Mouse (Mus musculus): Measurements from ENCODE around the gene Fgfr2. TPM values are rescaled to one million over a fixed set of nuclear protein-coding genes. Genes with fewer than 3 reads are reported as not detected.

The Fgfr2 gene
- polyA plus RNA-seq, 1 experiment: 114 TPM

GRCm38 (mm10) chr7:132409890-132410289 is 713.3 kb downstream of the Fgfr2 start:
- no peaks in the 10 kb centered on the region for H3K4me1 ChIP-seq (ENCODE audit: control insufficient read depth, insufficient read depth, low read length)
- H3K4me3 ChIP-seq (replicated peaks; ENCODE audit: extremely low read depth, low read depth, low read length): no peak overlapping the region
- 76% methylated on average over 3 of the region's 3 CpGs for WGBS
- no peak for DNase-seq
- TF ChIP-seq POLR2A (IDR thresholded peaks at IDR 0.05; ENCODE audit: borderline replicate concordance, extremely low read depth, low read depth, low read length) (no peak), CTCF (IDR thresholded peaks at IDR 0.05; ENCODE audit: insufficient read depth, low read length) (no peak)

GRCm38 (mm10) chr7:132402377-132403084 is 720.6 kb downstream of the Fgfr2 start:
- WGBS: 39% methylated on average over 10 of the region's 10 CpGs
- no peak for DNase-seq
- TF ChIP-seq CTCF (IDR thresholded peaks at IDR 0.05; ENCODE audit: insufficient read depth, low read length) (no peak), POLR2A (IDR thresholded peaks at IDR 0.05; ENCODE audit: borderline replicate concordance, extremely low read depth, low read depth, low read length) (no peak)
- H3K4me1 ChIP-seq (ENCODE audit: control insufficient read depth, insufficient read depth, low read length): peaks cover 4% of the 10 kb centered on the region; the same call in 1 of the 2 replicates
- H3K4me3 ChIP-seq (replicated peaks; ENCODE audit: extremely low read depth, low read depth, low read length): no peak overlapping the region

DNA sequence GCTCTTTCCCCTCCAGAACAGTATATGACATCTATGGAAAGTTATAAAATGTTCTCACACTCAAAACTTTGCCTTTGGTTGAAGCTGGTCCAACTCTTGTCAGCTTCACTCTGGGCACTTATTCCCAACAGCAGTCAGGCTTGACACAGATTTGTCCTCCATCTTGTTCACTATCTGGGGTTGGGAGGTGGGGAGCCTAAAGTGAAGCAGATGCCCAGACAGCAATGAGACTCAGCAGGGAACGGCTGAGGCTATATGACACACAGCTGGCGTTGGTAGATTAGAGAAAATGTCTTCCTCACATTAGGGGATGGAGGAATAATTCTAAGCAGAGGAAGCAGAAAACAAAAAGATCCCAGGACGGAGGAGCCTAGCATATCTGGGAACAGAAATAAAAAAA is 724.7 kb downstream of the Fgfr2 start:
- no peak for DNase-seq
- peaks cover 4% of the 10 kb centered on the region; the same call in 1 of the 2 replicates for H3K4me1 ChIP-seq (ENCODE audit: control insufficient read depth, insufficient read depth, low read length)
- TF ChIP-seq POLR2A (IDR thresholded peaks at IDR 0.05; ENCODE audit: borderline replicate concordance, extremely low read depth, low read depth, low read length): no peak
- TF ChIP-seq CTCF (IDR thresholded peaks at IDR 0.05; ENCODE audit: insufficient read depth, low read length): no peak

GRCm38 (mm10) chr7:132396661-132397322 is 726.4 kb downstream of the Fgfr2 start:
- TF ChIP-seq POLR2A (IDR thresholded peaks at IDR 0.05; ENCODE audit: borderline replicate concordance, extremely low read depth, low read depth, low read length) (no peak), CTCF (IDR thresholded peaks at IDR 0.05; ENCODE audit: insufficient read depth, low read length) (no peak)
- WGBS: 76% methylated on average over 7 of the region's 7 CpGs
- H3K4me1 ChIP-seq (ENCODE audit: control insufficient read depth, insufficient read depth, low read length): no peaks in the 10 kb centered on the region
- DNase-seq: no peak
- no peak overlapping the region for H3K4me3 ChIP-seq (replicated peaks; ENCODE audit: extremely low read depth, low read depth, low read length)

More for the DNA sequence above, 724.7 kb downstream of the Fgfr2 start:
- H3K4me3 ChIP-seq (replicated peaks; ENCODE audit: extremely low read depth, low read depth, low read length): no peak overlapping the region
- 75% methylated on average over 3 of the region's 3 CpGs for WGBS

GRCm38 (mm10) chr7:132393582-132394175 is 729.5 kb downstream of the Fgfr2 start:
- H3K4me3 ChIP-seq (replicated peaks; ENCODE audit: extremely low read depth, low read depth, low read length): no peak overlapping the region
- no peak for DNase-seq
- no peaks in the 10 kb centered on the region for H3K4me1 ChIP-seq (ENCODE audit: control insufficient read depth, insufficient read depth, low read length)
- TF ChIP-seq CTCF (IDR thresholded peaks at IDR 0.05; ENCODE audit: insufficient read depth, low read length) (no peak), POLR2A (IDR thresholded peaks at IDR 0.05; ENCODE audit: borderline replicate concordance, extremely low read depth, low read depth, low read length) (no peak)

GRCm38 (mm10) chr7:132393014-132393406 is 730.1 kb downstream of the Fgfr2 start:
- WGBS: 69% methylated on average over 5 of the region's 5 CpGs
- TF ChIP-seq POLR2A (IDR thresholded peaks at IDR 0.05; ENCODE audit: borderline replicate concordance, extremely low read depth, low read depth, low read length): no peak
- no peak for DNase-seq

GRCm38 (mm10) chr7:132392233-132393013 is 730.7 kb downstream of the Fgfr2 start:
- DNase-seq: no peak
- Histone ChIP-seq H3K4me3 (replicated peaks; ENCODE audit: extremely low read depth, low read depth, low read length) (no peak overlapping the region), H3K4me1 (ENCODE audit: control insufficient read depth, insufficient read depth, low read length) (no peaks in the 10 kb centered on the region)
- 64% methylated on average over 13 of the region's 13 CpGs for WGBS
- no peak for TF ChIP-seq POLR2A (IDR thresholded peaks at IDR 0.05; ENCODE audit: borderline replicate concordance, extremely low read depth, low read depth, low read length)
- TF ChIP-seq CTCF (IDR thresholded peaks at IDR 0.05; ENCODE audit: insufficient read depth, low read length): no peak

More at GRCm38 (mm10) chr7:132393014-132393406, 730.1 kb downstream of the Fgfr2 start:
- Histone ChIP-seq H3K4me1 (ENCODE audit: control insufficient read depth, insufficient read depth, low read length) (no peaks in the 10 kb centered on the region), H3K4me3 (replicated peaks; ENCODE audit: extremely low read depth, low read depth, low read length) (no peak overlapping the region)

GRCm38 (mm10) chr7:132389473-132389872 is 733.7 kb downstream of the Fgfr2 start:
- no peak for DNase-seq
- no peaks in the 10 kb centered on the region for H3K4me1 ChIP-seq (ENCODE audit: control insufficient read depth, insufficient read depth, low read length)
- H3K4me3 ChIP-seq (replicated peaks; ENCODE audit: extremely low read depth, low read depth, low read length): no peak overlapping the region
- TF ChIP-seq CTCF (IDR thresholded peaks at IDR 0.05; ENCODE audit: insufficient read depth, low read length) (no peak), POLR2A (IDR thresholded peaks at IDR 0.05; ENCODE audit: borderline replicate concordance, extremely low read depth, low read depth, low read length) (no peak)
- WGBS: 67% methylated on average over 7 of the region's 7 CpGs

DNA sequence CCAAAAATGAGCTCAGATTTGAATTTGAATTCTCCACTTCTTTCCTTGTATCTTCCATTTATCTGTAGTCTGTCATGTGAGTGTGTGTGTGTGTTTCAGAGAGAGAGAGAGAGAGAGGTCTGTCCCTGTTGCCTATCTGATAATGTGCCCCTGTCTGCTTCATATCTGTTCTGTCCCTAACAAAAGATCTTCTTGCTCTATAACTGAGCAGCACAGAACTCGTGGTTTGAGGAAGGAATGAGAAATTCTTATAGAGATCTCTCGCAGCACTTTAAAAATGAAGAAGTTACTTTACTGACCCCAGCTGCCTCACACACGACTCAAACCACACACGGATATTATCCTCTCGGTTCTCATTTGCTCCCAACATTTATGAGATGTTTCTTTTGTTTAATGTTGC is 735.6 kb downstream of the Fgfr2 start:
- TF ChIP-seq POLR2A (IDR thresholded peaks at IDR 0.05; ENCODE audit: borderline replicate concordance, extremely low read depth, low read depth, low read length): no peak
- 67% methylated on average over 5 of the region's 5 CpGs for WGBS
- DNase-seq: no peak
- Histone ChIP-seq H3K4me3 (replicated peaks; ENCODE audit: extremely low read depth, low read depth, low read length) (no peak overlapping the region), H3K4me1 (ENCODE audit: control insufficient read depth, insufficient read depth, low read length) (no peaks in the 10 kb centered on the region)
